Mouse (Mus musculus) midbrain, embryonic 11.5 days (tissue): ENCODE measurements at regions not wholly inside any gene's neighbourhood (a gene's known extent, or its start where the extent isn't known, plus 50 kb on each side); places are given as distances from the start of the nearest gene placed in this dataset.
"Not testable (repeated sequence)": the region's sequence is repeated elsewhere in the genome, so short reads cannot be mapped to it uniquely, and the experiment has no call there.

Experiments
- ATAC-seq: fragments of 200-750 bp; cut with Nextera tagmentation; 2 replicates; pipeline ENCODE4 v1.8.0; 2017; ENCODE audit warnings: moderate TSS enrichment, moderate library complexity; ENCODE audit not compliant: low FRiP score
- DNase-seq: peaks from one replicate; pipeline ENCODE4 v3.0.0; 2015; ENCODE audit warnings: low spot score; ENCODE audit errors: missing footprints
- H3K27ac ChIP-seq: fragments of 300-500 bp; sonication (generic); 2 replicates; pipeline ENCODE4 v1.5.1; 2014; ENCODE audit warnings: low read depth, low read length
- H3K27me3 ChIP-seq: fragments of 300-500 bp; sonication (generic); 2 replicates; pipeline ENCODE4 v1.6.1; 2014; ENCODE audit warnings: mild to moderate bottlenecking, low read length, moderate library complexity, mixed read lengths; ENCODE audit not compliant: control insufficient read depth, insufficient read depth
- H3K36me3 ChIP-seq: fragments of 300-500 bp; sonication (generic); 2 replicates; pipeline ENCODE4 v1.6.1; 2014; ENCODE audit warnings: mild to moderate bottlenecking, low read length, moderate library complexity, mixed read lengths; ENCODE audit not compliant: control insufficient read depth, insufficient read depth
- H3K4me1 ChIP-seq: fragments of 300-500 bp; sonication (generic); 2 replicates; pipeline ENCODE4 v1.6.1; 2014; ENCODE audit warnings: low read length; ENCODE audit not compliant: control insufficient read depth, insufficient read depth
- H3K4me2 ChIP-seq: fragments of 300-500 bp; sonication (generic); 2 replicates; pipeline ENCODE4 v1.6.1; 2014; ENCODE audit warnings: mild to moderate bottlenecking, moderate library complexity
- H3K4me3 ChIP-seq: fragments of 300-500 bp; sonication (generic); 2 replicates; pipeline ENCODE4 v1.5.1; 2014; ENCODE audit warnings: low read depth, low read length
- H3K9ac ChIP-seq: fragments of 300-500 bp; sonication (generic); 2 replicates; pipeline ENCODE4 v1.6.1; 2014; ENCODE audit warnings: low read length
- H3K9me3 ChIP-seq: fragments of 300-500 bp; sonication (generic); 2 replicates; pipeline ENCODE4 v1.6.1; 2016; ENCODE audit warnings: low read length; ENCODE audit not compliant: control insufficient read depth
- WGBS: fragments of 180-500 bp; shearing (Covaris S2); extraction: QIAGEN DNeasy Blood & Tissue Kit; methylation state at CpG from one replicate; pipeline ENCODE4 v1.1.7; 2014; 5-methylcytosine and 5-hydroxymethylcytosine counted together

DNA sequence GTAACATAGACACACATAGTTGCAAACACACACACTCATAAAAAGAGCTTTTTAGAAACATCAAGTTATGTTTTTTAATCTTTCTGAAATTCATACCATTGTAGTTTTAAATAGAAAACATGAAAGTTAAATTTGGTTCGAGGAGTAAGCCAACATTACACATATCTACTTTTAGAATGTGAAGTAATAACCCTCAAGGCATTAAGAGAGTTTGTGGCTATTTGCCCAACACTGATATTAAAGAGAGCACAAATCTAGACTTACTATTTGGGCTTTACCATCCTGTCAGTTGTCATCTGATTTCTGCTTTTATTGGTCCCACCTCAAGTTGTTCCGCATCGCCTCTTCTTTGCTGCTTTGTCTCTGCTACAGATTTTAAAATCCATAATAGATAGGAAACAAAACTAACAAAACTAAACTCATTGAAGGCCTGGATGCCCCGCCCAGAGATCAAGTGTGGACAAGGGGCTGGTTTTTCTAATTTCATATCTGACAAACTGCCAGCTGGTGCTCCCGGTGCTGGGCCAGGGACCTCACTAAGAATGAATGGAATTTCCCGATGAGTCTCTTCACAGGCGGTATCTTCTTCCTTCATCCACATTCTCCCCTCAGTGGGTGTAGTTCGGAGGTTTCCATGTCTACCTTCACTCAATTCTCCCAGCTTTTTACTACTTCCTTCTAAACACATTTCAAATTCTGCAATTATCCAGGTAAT lies 60.3 kb upstream of the Akap13 start:
- Histone ChIP-seq H3K9me3 (no peaks in the 10 kb centered on the region), H3K9ac (no peak overlapping the region), H3K27me3 (no peaks in the 10 kb centered on the region), H3K36me3 (no peaks in the 10 kb centered on the region), H3K4me1 (no peaks in the 10 kb centered on the region), H3K4me3 (no peak overlapping the region), H3K4me2 (no peak overlapping the region), H3K27ac (no peak overlapping the region)
- 79% methylated on average over 8 of the region's 8 CpGs for WGBS
- ATAC-seq (no peak), DNase-seq (no peak)

DNA sequence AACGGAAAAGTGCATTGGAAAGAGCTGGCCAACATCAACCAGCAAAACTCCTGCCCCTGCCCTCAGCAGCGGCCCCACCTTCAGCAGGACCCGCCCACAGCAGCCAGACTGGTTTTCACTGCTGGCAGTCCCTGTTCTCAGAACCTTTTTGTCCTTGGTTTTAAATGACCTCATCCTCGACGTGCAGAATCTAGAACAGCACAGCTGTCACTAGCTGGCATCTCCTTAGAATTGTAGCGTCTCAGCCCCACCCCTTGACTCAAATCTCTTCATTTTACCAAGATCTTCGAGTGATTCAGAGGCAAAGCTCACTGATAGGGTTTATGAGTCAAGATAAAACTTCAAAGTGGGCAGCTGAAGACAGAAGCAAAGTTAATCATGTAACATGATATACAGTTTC lies 57.8 kb upstream of the Akap13 start:
- no peak overlapping the region for H3K27ac ChIP-seq
- ATAC-seq: no peak
- H3K9ac ChIP-seq: no peak overlapping the region
- no peaks in the 10 kb centered on the region for H3K4me1 ChIP-seq
- peak; percentile 72 for DNase-seq
- H3K4me2 ChIP-seq: no peak overlapping the region
- WGBS: 37% methylated on average over 7 of the region's 7 CpGs
- H3K4me3 ChIP-seq: no peak overlapping the region
- no peaks in the 10 kb centered on the region for H3K36me3 ChIP-seq
- no peaks in the 10 kb centered on the region for H3K27me3 ChIP-seq
- no peaks in the 10 kb centered on the region for H3K9me3 ChIP-seq

DNA sequence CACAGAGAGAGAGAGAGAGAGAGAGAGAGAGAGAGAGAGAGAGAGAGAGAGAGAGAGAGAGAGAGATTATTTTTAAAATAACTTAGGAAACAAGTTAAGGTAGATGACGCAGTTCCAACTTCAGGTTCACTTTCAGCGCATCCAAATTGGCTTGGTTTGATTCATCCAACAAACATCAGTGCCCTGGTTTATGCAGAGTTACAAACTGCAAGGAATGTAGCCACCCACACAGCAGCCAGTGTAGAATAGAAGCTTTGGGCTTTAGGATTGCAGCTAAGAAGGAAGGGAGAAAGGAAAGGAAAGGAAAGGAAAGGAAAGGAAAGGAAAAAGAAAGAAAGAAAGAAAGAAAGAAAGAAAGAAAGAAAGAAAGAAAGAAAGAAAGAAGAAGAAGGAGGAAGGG lies 56.9 kb upstream of the Akap13 start:
- not testable (repeated sequence) for H3K4me3 ChIP-seq, H3K27ac ChIP-seq, H3K9me3 ChIP-seq, H3K4me2 ChIP-seq, H3K4me1 ChIP-seq, H3K36me3 ChIP-seq, H3K27me3 ChIP-seq, H3K9ac ChIP-seq, DNase-seq, ATAC-seq
- WGBS: 91% methylated on average over 2 of the region's 2 CpGs

DNA sequence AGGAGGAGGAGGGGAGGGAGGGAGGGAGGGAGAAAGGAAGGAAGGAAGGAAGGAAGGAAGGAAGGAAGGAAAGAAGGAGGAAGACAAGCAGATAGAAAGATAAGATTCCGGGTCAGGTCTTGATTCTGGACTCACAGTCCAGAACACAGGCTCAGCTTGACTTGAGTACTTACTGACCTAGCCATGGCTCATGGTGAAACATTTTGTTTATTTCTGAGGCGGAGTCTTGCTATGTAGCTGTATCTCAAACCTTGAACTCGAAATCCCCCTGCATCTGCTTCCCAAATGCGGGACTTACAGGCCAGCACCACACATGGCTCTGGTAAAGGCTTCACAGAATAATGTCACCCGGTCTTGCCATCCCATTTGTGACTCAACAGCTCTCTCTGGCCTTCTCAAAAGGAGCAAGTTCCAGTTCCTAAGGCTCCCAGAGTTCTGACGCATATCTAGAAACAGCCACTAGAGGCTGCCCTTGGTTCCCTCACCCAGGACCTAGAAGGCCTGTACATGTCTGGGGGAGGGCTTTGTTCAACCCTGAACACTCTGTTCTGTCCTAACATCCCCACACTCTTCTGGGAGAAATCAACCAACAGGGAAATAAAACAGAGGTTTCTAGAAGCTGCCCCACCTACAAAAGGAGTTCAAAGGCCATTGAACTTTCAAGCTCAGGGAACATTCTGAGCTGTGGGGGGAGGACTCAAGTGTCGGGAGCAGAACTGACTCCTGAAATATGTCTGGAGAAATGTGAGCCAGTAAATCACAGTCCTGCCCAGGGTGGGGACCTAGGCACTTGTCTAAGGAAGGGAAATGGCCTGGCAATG lies 56.2 kb upstream of the Akap13 start:
- peak; percentile 68; the same call in 1 of the 2 replicates for ATAC-seq
- Histone ChIP-seq H3K4me1 (no peaks in the 10 kb centered on the region), H3K27ac (no peak overlapping the region), H3K4me3 (no peak overlapping the region), H3K9me3 (no peaks in the 10 kb centered on the region), H3K36me3 (no peaks in the 10 kb centered on the region), H3K27me3 (no peaks in the 10 kb centered on the region), H3K4me2 (no peak overlapping the region), H3K9ac (no peak overlapping the region)
- DNase-seq: peak; percentile 87
- WGBS: 56% methylated on average over 7 of the region's 7 CpGs

DNA sequence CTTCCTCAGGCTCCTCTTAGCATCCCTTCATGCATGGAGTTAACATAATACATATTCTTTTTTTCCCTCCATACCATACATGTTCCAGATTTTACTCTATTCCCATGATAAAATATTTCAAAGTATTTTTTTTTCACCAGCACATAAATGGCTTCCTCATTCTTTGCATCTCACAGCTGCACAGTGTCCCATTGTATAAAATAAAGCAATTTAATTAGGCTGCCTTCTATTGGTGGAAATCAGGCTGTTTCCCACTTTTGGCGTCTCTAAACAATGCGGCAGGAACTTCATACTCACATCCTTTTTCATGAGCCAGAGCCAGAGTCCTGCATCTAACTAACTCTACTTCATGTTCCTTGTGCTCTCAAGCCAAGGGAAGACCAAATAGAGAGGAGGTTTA lies 54.9 kb upstream of the Akap13 start:
- Histone ChIP-seq H3K9ac (no peak overlapping the region), H3K36me3 (no peaks in the 10 kb centered on the region), H3K4me3 (no peak overlapping the region), H3K27ac (no peak overlapping the region), H3K4me1 (no peaks in the 10 kb centered on the region), H3K4me2 (no peak overlapping the region), H3K9me3 (no peaks in the 10 kb centered on the region), H3K27me3 (no peaks in the 10 kb centered on the region)
- DNase-seq: peak; percentile 77
- WGBS: 74% methylated on average over 2 of the region's 2 CpGs
- ATAC-seq: no peak

DNA sequence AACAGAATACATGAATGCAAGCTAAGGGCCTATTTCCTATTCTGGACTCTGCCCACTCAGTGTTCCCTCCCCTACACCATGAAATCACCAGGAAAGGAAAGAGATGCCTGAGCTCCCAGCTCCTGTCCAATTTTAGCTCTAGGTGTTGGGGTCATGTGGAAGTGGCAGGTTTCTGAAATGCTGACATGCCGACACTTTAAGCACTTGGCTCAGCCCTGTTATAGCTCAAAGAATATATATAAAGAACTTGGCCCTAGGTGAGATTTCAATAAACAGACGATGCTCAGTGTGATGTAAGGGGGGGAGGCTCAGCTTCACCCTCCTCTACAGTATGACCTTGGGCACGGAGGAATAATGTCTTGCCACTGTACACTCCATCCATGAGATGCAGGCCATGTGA lies 50.4 kb upstream of the Akap13 start:
- Histone ChIP-seq H3K27ac (no peak overlapping the region), H3K4me2 (no peak overlapping the region), H3K4me3 (no peak overlapping the region), H3K9me3 (no peaks in the 10 kb centered on the region), H3K4me1 (no peaks in the 10 kb centered on the region), H3K9ac (no peak overlapping the region), H3K27me3 (no peaks in the 10 kb centered on the region), H3K36me3 (no peaks in the 10 kb centered on the region)
- DNase-seq (no peak), ATAC-seq (no peak)
- WGBS: 85% methylated on average over 3 of the region's 3 CpGs
